Mouse (Mus musculus) erythroblast, embryonic 14.5 days (primary cell): Measurements from ENCODE around the gene Phex.

Experiments
- GATA1 ChIP-seq: IDR thresholded peaks from 2 replicates; pipeline ENCODE4 v1.6.1; 2012; ENCODE audit warnings: low read length, inconsistent platforms, mixed read lengths
- TAL1 ChIP-seq: IDR thresholded peaks from 3 replicates; pipeline ENCODE4 v1.6.1; 2012; ENCODE audit warnings: low read length, inconsistent platforms, mixed read lengths

- no peak for TF ChIP-seq GATA1
- TF ChIP-seq TAL1 = no peak
These were observed 141.8 kb downstream of the Phex start for GRCm38 (mm10) chrX:157273291-157273690.
